Mouse (Mus musculus) liver, adult 2 months (tissue): ENCODE results near the gene Samd14.

ENCODE experiments used
- CTCF ChIP-seq: fragments of 200-500 bp; IDR thresholded peaks from 2 replicates; pipeline ENCODE4 v1.5.1; 2011; ENCODE audit warnings: low read depth, low read length, control low read depth
- POLR2A ChIP-seq: fragments of 200-500 bp; IDR thresholded peaks from 2 replicates; pipeline ENCODE4 v1.6.1; 2011; ENCODE audit warnings: low read length, control low read depth; ENCODE audit not compliant: insufficient read depth; ENCODE audit errors: extremely low read depth

GRCm38 (mm10) chr11:94979462-94980179 lies 30.1 kb upstream of the Samd14 start:
- TF ChIP-seq CTCF (no peak), POLR2A (no peak)
